Mouse (Mus musculus) forebrain, embryonic 10.5 days (tissue): ENCODE measurements around the gene Phactr2. TPM values are rescaled to one million over a fixed set of nuclear protein-coding genes. Genes with fewer than 3 reads are reported as not detected.

ENCODE experiments used
- DNase-seq: peaks from one replicate; pipeline ENCODE4 v3.0.0-alpha.2; 2017; ENCODE audit warnings: low spot score; ENCODE audit errors: extremely low spot score
- H3K27ac ChIP-seq: fragments of 300-500 bp; sonication (generic); 2 replicates; pipeline ENCODE4 v1.5.1; 2016; ENCODE audit warnings: mild to moderate bottlenecking
- H3K27me3 ChIP-seq: fragments of 300-500 bp; sonication (generic); 2 replicates; pipeline ENCODE4 v1.6.1; 2016; ENCODE audit warnings: mild to moderate bottlenecking; ENCODE audit not compliant: poor library complexity, severe bottlenecking
- H3K36me3 ChIP-seq: fragments of 300-500 bp; sonication (generic); replicated peaks from 2 replicates; pipeline ENCODE4 v1.6.1; 2016; ENCODE audit warnings: mild to moderate bottlenecking, moderate library complexity
- H3K4me1 ChIP-seq: fragments of 300-500 bp; sonication (generic); 2 replicates; pipeline ENCODE4 v1.6.1; 2016
- H3K4me3 ChIP-seq: fragments of 300-500 bp; sonication (generic); 2 replicates; pipeline ENCODE4 v1.5.1; 2016; ENCODE audit warnings: mild to moderate bottlenecking, moderate library complexity
- H3K9me3 ChIP-seq: fragments of 300-500 bp; sonication (generic); 2 replicates; pipeline ENCODE4 v1.6.1; 2016; ENCODE audit warnings: mild to moderate bottlenecking, moderate library complexity
- WGBS: fragments of 180-500 bp; shearing (Covaris S2); methylation state at CpG from one replicate; pipeline ENCODE4 v1.1.7; 2016; 5-methylcytosine and 5-hydroxymethylcytosine counted together
- polyA plus RNA-seq: library from polyadenylated mRNA; unstranded; fragments of >200 nt; fragmentation: Nextera tagmentation; extraction: Ambion mirVana; gene quantifications from 2 replicates; pipeline ENCODE4 v1.2.1, GENCODE M21; 2016

Gene Phactr2
- polyA plus RNA-seq, 1 experiment from 2014 or later = 13.4 TPM

- Histone ChIP-seq H3K36me3 (0 out of 2 replicates have a peak, but pooled peaks cover 3% of the 10 kb centered on the region), H3K27ac (no peak overlapping the region), H3K9me3 (no peaks in the 10 kb centered on the region), H3K4me3 (no peak overlapping the region), H3K4me1 (no peaks in the 10 kb centered on the region), H3K27me3 (no peaks in the 10 kb centered on the region)
- DNase-seq = no peak
- WGBS = 88% methylated on average over 1 of the region's 1 CpGs
Measured at GRCm38 (mm10) chr10:13273756-13274155, 200.5 kb downstream of the Phactr2 start.

GRCm38 (mm10) chr10:13271716-13272115, 202.5 kb downstream of the Phactr2 start:
- H3K4me3 ChIP-seq = no peak overlapping the region
- 0 out of 2 replicates have a peak, but pooled peaks cover 3% of the 10 kb centered on the region for H3K36me3 ChIP-seq
- no peak overlapping the region for H3K27ac ChIP-seq
- no peaks in the 10 kb centered on the region for H3K9me3 ChIP-seq
- H3K4me1 ChIP-seq = no peaks in the 10 kb centered on the region
- H3K27me3 ChIP-seq = no peaks in the 10 kb centered on the region
- no peak for DNase-seq
- 91% methylated on average over 8 of the region's 8 CpGs for WGBS

GRCm38 (mm10) chr10:13271099-13271498, 203.1 kb downstream of the Phactr2 start:
- no peaks in the 10 kb centered on the region for H3K4me1 ChIP-seq
- DNase-seq = no peak

GRCm38 (mm10) chr10:13270270-13270669, 203.9 kb downstream of the Phactr2 start:
- H3K4me3 ChIP-seq = no peak overlapping the region
- 92% methylated on average over 7 of the region's 7 CpGs for WGBS
- no peaks in the 10 kb centered on the region for H3K9me3 ChIP-seq
- no peaks in the 10 kb centered on the region for H3K27me3 ChIP-seq
- no peaks in the 10 kb centered on the region for H3K4me1 ChIP-seq
- H3K36me3 ChIP-seq = peaks cover 9% of the 10 kb centered on the region; the same call in 1 of the 2 replicates
- DNase-seq = no peak
- no peak overlapping the region for H3K27ac ChIP-seq

More at GRCm38 (mm10) chr10:13271099-13271498, 203.1 kb downstream of the Phactr2 start:
- Histone ChIP-seq H3K27me3 (no peaks in the 10 kb centered on the region), H3K4me3 (no peak overlapping the region), H3K27ac (no peak overlapping the region), H3K36me3 (peaks cover 8% of the 10 kb centered on the region; the same call in 1 of the 2 replicates), H3K9me3 (no peaks in the 10 kb centered on the region)
- WGBS = 93% methylated on average over 7 of the region's 7 CpGs

- H3K9me3 ChIP-seq = no peaks in the 10 kb centered on the region
- DNase-seq = no peak
- H3K4me3 ChIP-seq = no peak overlapping the region
- 91% methylated on average over 3 of the region's 3 CpGs for WGBS
- H3K36me3 ChIP-seq = peaks cover 9% of the 10 kb centered on the region
- H3K27ac ChIP-seq = no peak overlapping the region
- no peaks in the 10 kb centered on the region for H3K27me3 ChIP-seq
- H3K4me1 ChIP-seq = peaks cover 25% of the 10 kb centered on the region
Measured at GRCm38 (mm10) chr10:13259251-13259650, 215.0 kb downstream of the Phactr2 start.

DNA sequence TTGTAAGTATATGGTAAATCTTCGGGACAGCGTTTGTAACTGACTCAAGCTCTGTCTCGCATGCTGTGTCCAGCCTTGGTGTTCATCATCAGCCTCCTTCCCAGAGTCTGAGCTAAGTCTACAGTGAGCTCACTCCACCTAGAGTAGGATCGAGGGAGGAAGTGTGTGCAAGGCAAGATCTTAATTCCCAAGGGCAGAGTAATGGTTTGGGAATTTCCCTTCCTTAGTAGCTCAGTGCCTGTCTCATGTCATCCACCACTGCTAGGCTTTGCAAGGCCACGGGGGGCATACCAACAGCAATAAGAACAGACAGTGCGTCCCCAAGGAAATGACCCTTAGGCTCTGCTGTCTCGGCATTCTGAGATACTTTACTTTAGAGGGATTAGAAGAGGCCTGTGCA, 218.0 kb downstream of the Phactr2 start:
- WGBS = 65% methylated on average over 7 of the region's 7 CpGs
- peaks cover 17% of the 10 kb centered on the region for H3K36me3 ChIP-seq
- H3K27me3 ChIP-seq = no peaks in the 10 kb centered on the region
- no peaks in the 10 kb centered on the region for H3K9me3 ChIP-seq
- H3K27ac ChIP-seq = 0 out of 2 replicates have a peak overlapping the region, but pooled peaks have one; percentile 12
- no peak overlapping the region for H3K4me3 ChIP-seq
- peaks cover 36% of the 10 kb centered on the region for H3K4me1 ChIP-seq
- no peak for DNase-seq

DNA sequence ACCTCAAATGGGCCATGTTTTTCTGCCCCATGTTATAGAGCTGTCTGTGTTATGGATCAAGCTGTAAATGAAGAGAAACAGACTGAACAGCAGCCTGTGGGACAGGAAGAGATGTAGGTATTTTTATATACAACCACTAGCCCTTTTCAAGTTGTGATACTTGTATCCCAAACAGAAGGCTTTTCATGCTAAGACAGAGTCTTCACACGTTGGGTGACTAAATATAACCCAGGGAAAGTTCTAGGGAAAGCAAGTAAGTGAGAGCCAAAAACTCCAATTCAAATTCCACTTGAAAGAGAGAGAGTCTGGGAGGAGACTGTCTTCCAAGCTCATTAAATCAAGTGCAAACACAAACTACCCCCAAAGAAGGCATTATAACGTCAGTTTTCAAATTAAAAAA, 223.9 kb downstream of the Phactr2 start:
- Histone ChIP-seq H3K4me3 (no peak overlapping the region), H3K9me3 (no peaks in the 10 kb centered on the region), H3K36me3 (peaks cover 27% of the 10 kb centered on the region), H3K27me3 (no peaks in the 10 kb centered on the region), H3K4me1 (peaks cover 22% of the 10 kb centered on the region), H3K27ac (no peak overlapping the region)
- DNase-seq = no peak
- WGBS = 76% methylated on average over 2 of the region's 2 CpGs

- Histone ChIP-seq H3K9me3 (no peaks in the 10 kb centered on the region), H3K36me3 (peaks cover 39% of the 10 kb centered on the region), H3K4me1 (peaks cover 13% of the 10 kb centered on the region), H3K27ac (no peak overlapping the region), H3K4me3 (no peak overlapping the region), H3K27me3 (no peaks in the 10 kb centered on the region)
- 94% methylated on average over 8 of the region's 8 CpGs for WGBS
- no peak for DNase-seq
Measured at GRCm38 (mm10) chr10:13249126-13249525, 225.1 kb downstream of the Phactr2 start.

GRCm38 (mm10) chr10:13245714-13246113, 228.5 kb downstream of the Phactr2 start:
- no peak for DNase-seq
- H3K4me1 ChIP-seq = peaks cover 4% of the 10 kb centered on the region; the same call in 1 of the 2 replicates
- H3K27ac ChIP-seq = no peak overlapping the region

DNA sequence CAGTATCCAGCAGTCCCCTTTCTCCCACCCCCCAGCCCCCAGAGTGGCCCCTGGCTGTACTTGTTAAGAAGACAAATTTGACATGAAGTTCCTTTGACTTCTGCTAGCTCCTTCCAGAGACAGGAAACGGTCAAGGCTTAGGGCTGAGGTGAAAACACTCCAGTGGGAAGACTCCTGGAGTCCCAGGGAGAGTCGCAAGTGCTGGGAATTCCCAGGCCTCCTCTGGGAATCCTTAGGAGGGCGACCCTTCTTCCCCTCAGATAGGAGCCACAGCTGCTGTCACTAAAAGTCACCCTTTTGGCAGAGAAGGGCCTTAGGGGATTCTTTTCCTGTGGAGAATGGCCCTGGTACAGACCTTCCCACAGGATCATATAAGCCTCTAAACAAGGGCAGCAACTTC, 230.0 kb downstream of the Phactr2 start:
- H3K9me3 ChIP-seq = no peaks in the 10 kb centered on the region
- DNase-seq = no peak
- 60% methylated on average over 3 of the region's 3 CpGs for WGBS
- H3K27me3 ChIP-seq = no peaks in the 10 kb centered on the region
- H3K27ac ChIP-seq = no peak overlapping the region
- H3K4me1 ChIP-seq = peaks cover 4% of the 10 kb centered on the region; the same call in 1 of the 2 replicates
- peaks cover 41% of the 10 kb centered on the region for H3K36me3 ChIP-seq
- H3K4me3 ChIP-seq = no peak overlapping the region

More at GRCm38 (mm10) chr10:13245714-13246113, 228.5 kb downstream of the Phactr2 start:
- Histone ChIP-seq H3K4me3 (no peak overlapping the region), H3K27me3 (no peaks in the 10 kb centered on the region), H3K36me3 (peaks cover 30% of the 10 kb centered on the region), H3K9me3 (no peaks in the 10 kb centered on the region)
- 77% methylated on average over 6 of the region's 6 CpGs for WGBS

DNA sequence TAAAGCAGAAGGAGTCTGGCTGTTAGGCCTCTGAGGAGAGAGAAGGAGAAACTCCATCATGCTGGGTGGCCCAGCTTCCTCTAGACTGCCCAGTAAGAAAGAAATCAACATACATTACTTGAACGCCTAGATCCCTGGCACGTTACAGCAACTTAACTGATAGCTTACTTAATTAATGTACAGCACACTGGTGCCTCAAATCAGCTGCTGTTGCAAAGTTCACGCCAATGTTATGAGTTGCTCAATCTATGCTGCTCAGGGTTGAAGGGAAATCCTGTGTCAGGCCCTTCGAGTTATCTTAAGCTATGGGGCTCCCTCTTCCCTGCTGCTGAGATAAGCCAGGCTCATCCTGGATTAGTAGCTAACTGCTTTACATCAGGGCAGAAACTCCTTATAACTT, 233.8 kb downstream of the Phactr2 start:
- Histone ChIP-seq H3K9me3 (no peaks in the 10 kb centered on the region), H3K36me3 (peaks cover 48% of the 10 kb centered on the region), H3K4me1 (peaks cover 4% of the 10 kb centered on the region; the same call in 1 of the 2 replicates), H3K27ac (no peak overlapping the region), H3K27me3 (no peaks in the 10 kb centered on the region), H3K4me3 (no peak overlapping the region)
- 87% methylated on average over 4 of the region's 4 CpGs for WGBS
- DNase-seq = no peak

- DNase-seq = no peak
- H3K36me3 ChIP-seq = peaks cover 33% of the 10 kb centered on the region
- H3K27me3 ChIP-seq = no peaks in the 10 kb centered on the region
- no peak overlapping the region for H3K27ac ChIP-seq
- H3K9me3 ChIP-seq = no peaks in the 10 kb centered on the region
- 91% methylated on average over 4 of the region's 4 CpGs for WGBS
- peaks cover 9% of the 10 kb centered on the region for H3K4me1 ChIP-seq
- no peak overlapping the region for H3K4me3 ChIP-seq
Measured at GRCm38 (mm10) chr10:13238188-13238587, 236.0 kb downstream of the Phactr2 start.

- 88% methylated on average over 5 of the region's 5 CpGs for WGBS
- Histone ChIP-seq H3K27me3 (no peaks in the 10 kb centered on the region), H3K36me3 (peaks cover 35% of the 10 kb centered on the region), H3K27ac (no peak overlapping the region), H3K4me3 (no peak overlapping the region), H3K4me1 (peaks cover 19% of the 10 kb centered on the region), H3K9me3 (no peaks in the 10 kb centered on the region)
- DNase-seq = no peak
Measured at GRCm38 (mm10) chr10:13236866-13237265, 237.3 kb downstream of the Phactr2 start.

DNA sequence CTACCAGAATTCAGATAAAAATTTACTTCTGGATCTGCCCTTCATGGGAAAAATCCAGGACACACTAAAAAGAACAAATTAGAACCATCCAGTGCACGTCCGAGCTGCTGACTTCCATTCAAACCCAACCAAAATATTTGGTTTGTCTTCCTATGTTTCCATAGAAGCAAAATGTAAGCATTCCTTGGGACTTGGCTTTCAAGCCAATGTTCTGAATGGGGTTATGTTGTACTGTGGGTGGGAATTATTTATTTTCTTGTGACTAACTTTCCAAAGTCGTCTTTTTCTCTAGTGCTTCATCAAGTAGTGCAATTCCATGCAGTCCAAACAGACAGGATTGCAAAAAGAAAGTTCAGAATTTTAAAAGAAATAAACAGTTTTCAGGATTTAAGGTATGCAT, 239.7 kb downstream of the Phactr2 start:
- Histone ChIP-seq H3K36me3 (peaks cover 37% of the 10 kb centered on the region), H3K27ac (no peak overlapping the region), H3K9me3 (no peaks in the 10 kb centered on the region), H3K4me1 (peaks cover 19% of the 10 kb centered on the region), H3K4me3 (no peak overlapping the region), H3K27me3 (no peaks in the 10 kb centered on the region)
- DNase-seq = no peak
- 85% methylated on average over 3 of the region's 3 CpGs for whole genome bisulfite sequencing
